Mouse (Mus musculus) gastrocnemius, postnatal 25 days (tissue): ENCODE measurements around the gene Atp11b. TPM values are rescaled to one million over a fixed set of nuclear protein-coding genes. Genes with fewer than 3 reads are reported as not detected.
A peak's percentile ranks its signal among the peaks of the same experiment; 100 is the strongest.

ENCODE experiments used
- DNase-seq: peaks from one replicate; pipeline ENCODE4 v3.0.0; 2022
- long read RNA-seq, 2 experiments: library from polyadenylated mRNA; stranded (forward); transcript quantifications; one replicate each; pipeline ENCODE4 v2.0.0; 2021
- total RNA-seq, 2 experiments: library from RNA; stranded (reverse); gene quantifications; 1 replicate in 1 of 2; 2 replicates in 1 of 2; pipeline ENCODE4 v1.2.3; 2021

Gene Atp11b
- total RNA-seq: 10 to 100 TPM; 16.1 to 19.6 TPM
- long read RNA-seq, experiment 1, full-length matches to known transcripts: 2 of 10 reads
- long read RNA-seq, experiment 1, partial matches to known transcripts: 3 of 10 reads
- long read RNA-seq, experiment 1, other reads (novel, unspliced or antisense): 5 of 10 reads
- long read RNA-seq, experiment 2, full-length matches to known transcripts: 3 of 12 reads
- long read RNA-seq, experiment 2, partial matches to known transcripts: 2 of 12 reads
- long read RNA-seq, experiment 2, other reads (novel, unspliced or antisense): 7 of 12 reads

- DNase-seq: peak; percentile 83
These were observed at the start of gene Atp11b for GRCm38 (mm10) chr3:35753825-35754767. Atp11b (plus strand) TSS chr3:35754106.

- no peak for DNase-seq
These were observed 49.6 kb upstream of the Atp11b start for GRCm38 (mm10) chr3:35704328-35704613.

DNA sequence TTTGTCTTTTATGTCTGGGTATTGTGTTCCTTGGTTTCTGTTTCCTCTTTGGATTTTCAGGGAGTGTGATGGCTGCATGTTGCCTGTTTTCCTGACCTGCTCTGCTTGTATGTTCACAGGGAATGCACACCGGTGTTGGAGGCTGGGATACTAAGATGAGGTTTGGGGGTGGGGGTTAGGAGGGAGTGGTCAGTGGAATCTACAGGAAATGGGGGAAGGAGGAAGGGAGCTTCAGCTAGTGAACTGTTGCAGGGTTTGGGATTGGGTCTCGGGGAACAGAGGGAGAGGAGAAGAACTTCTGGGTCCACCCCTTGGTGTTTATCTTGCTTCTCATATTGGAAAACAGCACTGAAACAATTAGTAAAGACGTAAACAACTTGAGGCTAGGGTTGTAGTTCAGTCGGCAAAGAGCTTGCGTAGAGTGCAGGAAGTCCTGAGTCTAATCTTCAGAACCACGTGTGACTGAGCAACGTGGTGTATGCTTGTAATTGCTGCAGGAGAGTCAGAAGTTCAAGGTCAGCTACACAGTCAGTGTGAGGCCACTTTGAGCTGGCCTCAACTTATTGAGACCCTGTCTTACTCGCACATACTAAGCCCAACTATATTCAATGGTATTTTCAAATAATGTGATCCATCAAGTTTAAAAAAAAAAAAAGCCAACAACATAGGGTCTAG lies 34.2 kb upstream of the Atp11b start:
- DNase-seq: no peak

DNA sequence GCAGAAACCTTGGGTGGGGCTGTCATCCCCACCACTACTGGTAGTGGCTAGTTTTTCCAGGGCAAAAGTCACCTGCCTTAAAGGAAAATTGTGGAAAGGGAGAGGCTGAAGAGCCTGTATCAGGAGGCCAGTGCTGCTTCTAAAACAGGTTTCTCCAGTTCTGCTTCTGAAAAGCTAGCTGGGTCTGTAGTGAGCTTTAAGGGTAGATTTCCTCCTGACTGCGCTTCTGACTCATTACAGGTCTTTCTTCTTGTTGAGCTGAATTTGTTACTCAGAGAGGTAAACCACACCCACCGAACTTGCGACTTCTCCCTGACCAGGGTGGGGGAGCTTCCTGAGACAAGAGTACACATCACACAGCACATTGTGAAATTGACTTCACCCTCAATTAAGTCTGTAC lies 33.1 kb upstream of the Atp11b start:
- no peak for DNase-seq

GRCm38 (mm10) chr3:35721818-35722446 lies 32.0 kb upstream of the Atp11b start:
- no peak for DNase-seq

- no peak for DNase-seq
These were observed 31.1 kb upstream of the Atp11b start for GRCm38 (mm10) chr3:35722811-35723210.

DNA sequence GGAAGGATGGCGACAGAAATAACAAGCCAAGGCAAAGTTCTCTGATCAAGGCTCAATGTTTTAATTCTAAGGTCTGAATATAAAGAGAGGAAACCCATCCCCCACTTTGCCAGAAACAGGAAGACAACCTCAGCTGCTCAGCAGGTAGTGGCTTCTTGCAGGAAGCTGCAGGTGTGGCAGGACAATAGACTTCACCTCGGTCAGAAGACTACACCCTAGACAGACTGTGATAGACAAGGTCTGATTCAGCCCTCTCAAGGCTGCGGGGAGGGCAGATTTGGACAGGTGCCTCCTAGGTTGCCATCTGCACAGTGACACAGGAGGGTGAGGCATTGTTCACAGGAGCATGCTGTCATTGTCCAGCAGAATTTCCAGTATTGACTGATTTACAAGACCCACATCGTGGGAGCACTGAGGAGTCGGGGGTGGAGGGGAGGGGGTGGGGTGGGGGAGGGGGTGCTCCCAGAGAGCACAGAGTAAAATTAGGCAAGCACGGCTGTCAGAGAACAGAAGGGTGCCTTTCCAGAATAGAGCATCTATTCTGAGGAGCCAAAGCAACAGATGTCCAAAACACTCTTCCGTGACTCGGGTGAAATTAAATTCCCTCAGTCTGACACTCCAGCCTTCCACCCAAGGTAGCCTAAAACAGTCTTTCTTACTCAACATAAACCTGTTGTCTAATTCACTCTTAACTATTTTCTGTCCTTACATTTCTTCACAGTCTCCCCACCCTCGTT lies 30.2 kb upstream of the Atp11b start:
- peak; percentile 5 for DNase-seq

DNA sequence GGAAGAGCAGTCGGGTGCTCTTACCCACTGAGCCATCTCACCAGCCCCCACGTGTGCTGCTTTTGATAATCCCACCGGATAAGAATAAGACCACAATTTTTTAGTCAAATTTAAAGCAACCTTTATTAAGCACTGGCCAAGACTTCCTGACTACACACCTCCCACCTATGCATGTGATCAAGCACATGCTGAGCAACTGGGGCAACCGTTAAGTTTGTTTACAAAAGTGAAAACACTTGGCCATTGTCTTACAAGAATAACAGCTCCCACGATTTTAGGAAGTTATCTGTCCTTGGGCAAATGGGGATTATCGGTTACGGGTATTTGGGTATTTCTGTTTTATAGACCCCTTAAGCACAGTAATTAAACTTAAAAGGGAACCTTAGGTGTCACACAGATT lies 28.8 kb upstream of the Atp11b start:
- DNase-seq: no peak

GRCm38 (mm10) chr3:35726936-35727335 lies 27.0 kb upstream of the Atp11b start:
- no peak for DNase-seq

DNA sequence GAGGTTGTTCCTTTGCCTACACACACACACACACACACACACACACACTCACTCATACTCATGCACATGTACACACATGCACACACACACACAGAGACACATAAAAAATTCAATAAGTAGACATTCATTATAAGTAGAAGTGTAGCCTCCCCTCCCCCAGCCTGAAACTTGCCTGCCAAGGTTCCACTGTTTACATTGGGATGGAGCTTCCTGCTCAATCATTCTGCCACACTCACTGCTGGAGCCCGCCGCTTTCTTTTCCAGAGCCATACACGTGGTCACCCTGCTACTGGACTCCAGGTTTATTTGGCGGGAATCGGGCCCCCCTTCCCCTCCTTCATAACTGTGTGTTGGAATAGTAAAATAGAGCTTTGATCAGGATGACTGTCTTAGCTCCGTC lies 24.4 kb upstream of the Atp11b start:
- no peak for DNase-seq

DNA sequence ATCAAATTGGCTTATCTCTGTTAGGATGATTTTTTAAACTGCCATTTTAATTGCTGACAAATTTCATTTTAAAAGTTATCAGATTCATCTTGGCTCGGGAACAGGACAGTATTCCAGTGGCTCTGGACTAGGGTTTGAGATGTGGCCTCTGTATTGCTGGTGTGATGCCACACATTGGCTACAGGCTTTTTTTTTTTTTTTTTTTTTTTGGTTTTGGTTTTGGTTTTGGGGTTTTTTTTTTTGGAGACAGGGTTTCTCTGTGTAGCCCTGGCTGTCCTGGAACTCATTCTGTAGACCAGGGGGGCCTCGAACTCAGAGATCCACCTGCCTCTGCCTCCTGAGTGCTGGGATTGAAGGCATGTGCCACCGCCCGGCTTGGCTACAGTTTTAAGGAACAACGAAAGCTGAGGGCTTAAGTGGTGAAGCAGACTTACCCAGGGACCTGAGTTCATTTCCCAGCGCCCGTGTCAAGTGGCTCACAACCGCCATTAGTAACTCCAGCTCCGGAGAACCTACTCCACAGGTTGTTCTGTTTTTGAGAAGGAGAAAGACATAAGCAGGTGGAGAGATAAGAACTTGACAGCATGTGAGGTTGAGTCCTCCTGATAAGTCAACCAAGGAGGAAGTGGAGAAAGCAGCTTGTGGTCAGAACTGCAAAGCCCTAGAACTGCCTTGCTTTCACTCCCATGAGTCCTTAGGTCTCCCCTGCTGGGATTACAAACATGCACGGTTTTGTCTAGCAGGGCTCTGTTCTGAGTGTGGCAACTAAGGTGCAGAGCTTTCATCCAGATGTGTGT lies 21.7 kb upstream of the Atp11b start:
- DNase-seq: no peak

GRCm38 (mm10) chr3:35732778-35733147 lies 21.1 kb upstream of the Atp11b start:
- DNase-seq: no peak

- DNase-seq: no peak
These were observed 19.4 kb upstream of the Atp11b start for GRCm38 (mm10) chr3:35734509-35734908.

DNA sequence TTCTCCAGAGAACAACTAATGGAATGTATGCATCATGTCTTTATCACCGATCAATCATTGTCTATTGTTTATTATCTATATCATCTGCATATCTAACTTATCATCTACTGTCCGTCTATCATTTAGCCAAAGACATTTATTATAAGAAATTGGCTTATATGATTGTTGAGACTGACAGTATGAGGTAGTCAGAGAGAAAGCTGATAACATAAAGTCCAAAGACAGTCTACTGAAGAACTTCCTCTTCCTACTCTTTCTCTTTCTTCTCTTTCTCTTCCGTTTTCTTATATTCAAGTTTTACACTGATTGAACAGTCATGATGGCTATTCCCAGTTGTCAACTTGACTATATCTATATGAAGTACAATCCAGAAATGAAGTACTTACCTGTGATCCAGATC lies 15.8 kb upstream of the Atp11b start:
- DNase-seq: no peak

DNA sequence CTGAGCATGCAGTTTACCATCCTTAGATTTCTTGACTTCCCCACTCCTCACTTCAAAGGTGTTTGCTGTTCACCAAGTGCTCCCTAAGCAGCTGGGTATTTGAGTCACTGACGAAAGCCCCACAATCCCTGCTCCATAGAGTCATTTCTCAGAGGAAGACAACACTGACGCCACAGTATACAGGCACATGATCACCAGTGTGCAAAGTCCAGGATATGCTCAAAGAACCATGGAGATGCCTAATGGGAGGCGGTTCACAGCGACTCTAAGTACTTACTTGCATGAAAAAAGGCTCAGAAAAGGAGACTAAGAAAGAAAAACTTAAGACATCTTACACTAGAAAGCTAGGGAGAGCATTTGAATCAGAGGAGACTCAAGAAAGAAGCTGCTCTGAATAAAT lies 8.9 kb upstream of the Atp11b start:
- DNase-seq: no peak

DNA sequence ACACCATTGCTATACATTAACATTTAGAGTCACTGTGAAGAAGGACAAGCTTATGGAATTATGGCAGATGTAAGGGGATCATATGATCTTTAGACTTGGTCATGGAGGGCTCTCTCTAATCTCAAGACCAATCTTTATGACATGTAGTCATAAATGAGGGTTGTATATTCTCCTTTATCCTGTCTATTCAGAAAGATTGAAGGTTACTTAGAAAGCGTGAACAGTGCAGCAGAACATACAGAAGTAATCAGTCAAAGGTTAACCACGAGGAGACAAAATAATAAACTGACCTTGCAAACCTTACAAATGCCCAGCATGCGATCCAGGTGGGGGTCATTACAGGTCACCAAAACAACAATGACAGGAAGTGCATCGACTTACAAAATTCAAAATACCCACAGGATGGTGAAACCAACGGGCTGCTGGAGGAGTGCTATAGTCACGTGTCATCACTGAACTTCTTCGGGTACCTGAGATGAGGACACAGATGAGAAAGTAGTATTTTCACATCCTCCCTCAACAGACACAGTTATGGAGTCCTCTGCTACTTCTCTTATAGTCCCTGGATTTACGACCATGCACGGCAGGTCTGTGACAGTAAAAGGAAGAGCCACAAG lies 7.0 kb upstream of the Atp11b start:
- no peak for DNase-seq

- no peak for DNase-seq
These were observed 3.6 kb upstream of the Atp11b start for GRCm38 (mm10) chr3:35750286-35750685.

DNA sequence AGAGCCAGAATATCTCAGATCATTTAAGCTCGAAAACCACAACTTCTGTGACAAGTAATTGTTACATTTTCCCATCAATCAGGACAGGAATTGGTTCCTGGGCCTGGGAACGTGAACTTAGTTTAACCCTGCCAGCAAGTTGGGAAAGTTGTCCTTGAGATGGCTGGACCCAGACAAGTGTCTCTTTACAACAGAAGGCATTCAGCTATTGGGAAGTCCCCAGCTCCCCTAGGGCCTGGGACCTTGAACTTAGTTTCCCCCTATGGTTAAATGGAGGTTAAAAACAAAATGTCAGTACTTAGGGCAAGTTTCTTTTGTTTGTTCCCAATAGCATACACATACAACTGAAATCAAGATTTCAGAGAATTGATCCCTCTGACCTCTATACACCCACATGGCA lies 2.2 kb upstream of the Atp11b start:
- no peak for DNase-seq

GRCm38 (mm10) chr3:35762735-35763134 lies 8.8 kb downstream of the Atp11b start:
- DNase-seq: no peak
